Mouse (Mus musculus): Measurements from ENCODE around the gene Mettl23. TPM values are rescaled to one million over a fixed set of nuclear protein-coding genes. Genes with fewer than 3 reads are reported as not detected.
A peak's percentile ranks its signal among the peaks of the same experiment; 100 is the strongest.

Gene Mettl23
- total and polyA plus RNA-seq, 2 experiments from 2014 or later = 63.2 to 77.1 TPM

DNA sequence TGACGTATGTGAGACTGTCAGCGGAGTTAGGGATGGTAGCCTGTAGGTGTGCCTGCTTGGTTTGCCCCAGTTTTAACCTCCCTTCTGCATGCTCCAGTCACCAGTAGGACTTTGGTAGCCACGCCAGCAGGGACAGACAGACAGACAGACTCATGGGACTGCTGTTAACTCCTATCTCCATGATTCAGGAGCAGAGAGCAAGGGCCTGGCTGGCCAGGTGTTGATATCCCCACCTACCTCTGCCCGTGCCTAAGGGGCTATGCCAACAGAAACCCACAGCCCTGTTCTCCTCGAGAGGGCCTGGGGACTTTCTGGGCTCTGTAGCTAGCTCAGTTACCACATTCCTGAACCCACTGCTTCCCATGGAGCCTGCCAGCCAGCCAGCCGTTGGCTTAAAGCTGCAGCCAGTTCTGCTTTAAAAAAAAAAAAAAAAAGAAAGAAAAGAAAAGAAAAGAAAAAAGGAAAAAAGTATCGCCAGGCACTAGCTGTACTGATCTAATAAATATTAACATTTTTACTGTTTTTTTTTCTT is 28.1 kb upstream of the Mettl23 start:
- H3K9me3 ChIP-seq (replicated peaks; ENCODE audit: control insufficient read depth, low read length) = no peaks in the 10 kb centered on the region
- no peak for ATAC-seq (ENCODE audit: insufficient read depth, low read depth)
- H3K27ac ChIP-seq (ENCODE audit: low read depth) = peak overlapping the region; percentile 86
- no peaks in the 10 kb centered on the region for H3K27me3 ChIP-seq (ENCODE audit: control insufficient read depth, insufficient read depth, low read length)
- H3K4me1 ChIP-seq (ENCODE audit: control insufficient read depth, insufficient read depth) = peaks cover 48% of the 10 kb centered on the region
- H3K4me3 ChIP-seq (ENCODE audit: low read depth, low read length) = no peak overlapping the region
- 0 out of 2 replicates have a peak overlapping the region, but pooled peaks have one; percentile 26 for H3K9ac ChIP-seq (replicated peaks; ENCODE audit: low read depth, low read length)
- DNase-seq (ENCODE audit: low spot score) = no peak
- H3K36me3 ChIP-seq (replicated peaks; ENCODE audit: control insufficient read depth, insufficient read depth, low read length) = no peaks in the 10 kb centered on the region
- TF ChIP-seq EP300 (IDR thresholded peaks at IDR 0.05; ENCODE audit: low read depth) = no peak
- TF ChIP-seq CTCF (IDR thresholded peaks at IDR 0.05; ENCODE audit: low read depth) = no peak
- 35% methylated on average over 7 of the region's 7 CpGs for WGBS
- H3K4me2 ChIP-seq (ENCODE audit: low read depth, low read length) = peak overlapping the region; percentile 1; the same call in 1 of the 2 replicates

GRCm38 (mm10) chr11:116816769-116817168 is 26.3 kb upstream of the Mettl23 start:
- 51% methylated on average over 5 of the region's 5 CpGs for WGBS
- H3K9ac ChIP-seq (replicated peaks; ENCODE audit: low read depth, low read length) = no peak overlapping the region
- peak; percentile 63 for DNase-seq (ENCODE audit: low spot score)
- H3K4me2 ChIP-seq (ENCODE audit: low read depth, low read length) = no peak overlapping the region
- peak overlapping the region; percentile 49; the same call in 1 of the 2 replicates for H3K27ac ChIP-seq (ENCODE audit: low read depth)
- TF ChIP-seq CTCF (IDR thresholded peaks at IDR 0.05; ENCODE audit: low read depth) (no peak), EP300 (IDR thresholded peaks at IDR 0.05; ENCODE audit: low read depth) (no peak)
- no peaks in the 10 kb centered on the region for H3K27me3 ChIP-seq (ENCODE audit: control insufficient read depth, insufficient read depth, low read length)
- peaks cover 57% of the 10 kb centered on the region for H3K4me1 ChIP-seq (ENCODE audit: control insufficient read depth, insufficient read depth)
- no peaks in the 10 kb centered on the region for H3K9me3 ChIP-seq (replicated peaks; ENCODE audit: control insufficient read depth, low read length)
- ATAC-seq (ENCODE audit: insufficient read depth, low read depth) = peak; percentile 21; the same call in 1 of the 2 replicates
- no peak overlapping the region for H3K4me3 ChIP-seq (ENCODE audit: low read depth, low read length)
- no peaks in the 10 kb centered on the region for H3K36me3 ChIP-seq (replicated peaks; ENCODE audit: control insufficient read depth, insufficient read depth, low read length)

DNA sequence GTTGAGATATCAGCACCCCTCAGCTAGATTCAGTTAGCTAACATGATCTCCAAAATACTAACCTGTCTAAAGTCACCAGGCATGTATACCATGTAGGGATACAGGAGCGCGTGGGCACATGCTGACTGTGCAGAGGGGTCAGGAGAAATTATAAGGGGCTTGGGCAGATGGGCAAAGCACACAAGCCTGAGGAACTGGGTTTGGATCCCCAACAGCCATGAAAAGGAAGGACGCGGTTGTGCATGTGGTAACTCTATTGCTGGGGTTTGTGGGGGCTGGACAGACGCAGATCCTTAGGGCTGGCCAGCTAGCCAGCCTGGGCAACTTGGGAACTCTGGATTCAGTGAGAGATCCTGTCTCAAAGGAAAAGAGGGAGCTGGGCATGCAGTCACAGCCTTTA is 25.5 kb upstream of the Mettl23 start:
- 90% methylated on average over 5 of the region's 5 CpGs for WGBS
- H3K27me3 ChIP-seq (ENCODE audit: control insufficient read depth, insufficient read depth, low read length) = no peaks in the 10 kb centered on the region
- peaks cover 63% of the 10 kb centered on the region for H3K4me1 ChIP-seq (ENCODE audit: control insufficient read depth, insufficient read depth)
- no peak overlapping the region for H3K9ac ChIP-seq (replicated peaks; ENCODE audit: low read depth, low read length)
- DNase-seq (ENCODE audit: low spot score) (no peak), ATAC-seq (ENCODE audit: insufficient read depth, low read depth) (no peak)
- H3K27ac ChIP-seq (ENCODE audit: low read depth) = peak overlapping the region; percentile 49; the same call in 1 of the 2 replicates
- no peaks in the 10 kb centered on the region for H3K36me3 ChIP-seq (replicated peaks; ENCODE audit: control insufficient read depth, insufficient read depth, low read length)
- no peaks in the 10 kb centered on the region for H3K9me3 ChIP-seq (replicated peaks; ENCODE audit: control insufficient read depth, low read length)
- H3K4me3 ChIP-seq (ENCODE audit: low read depth, low read length) = no peak overlapping the region
- H3K4me2 ChIP-seq (ENCODE audit: low read depth, low read length) = no peak overlapping the region
- no peak for TF ChIP-seq CTCF (IDR thresholded peaks at IDR 0.05; ENCODE audit: low read depth)
- TF ChIP-seq EP300 (IDR thresholded peaks at IDR 0.05; ENCODE audit: low read depth) = no peak

GRCm38 (mm10) chr11:116818722-116819121 is 24.4 kb upstream of the Mettl23 start:
- TF ChIP-seq CTCF (IDR thresholded peaks at IDR 0.05; ENCODE audit: low read depth) = no peak
- no peak for TF ChIP-seq EP300 (IDR thresholded peaks at IDR 0.05; ENCODE audit: low read depth)
- Histone ChIP-seq H3K36me3 (replicated peaks; ENCODE audit: control insufficient read depth, insufficient read depth, low read length) (no peaks in the 10 kb centered on the region), H3K27ac (ENCODE audit: low read depth) (0 out of 2 replicates have a peak overlapping the region, but pooled peaks have one; percentile 81), H3K27me3 (ENCODE audit: control insufficient read depth, insufficient read depth, low read length) (no peaks in the 10 kb centered on the region), H3K4me2 (ENCODE audit: low read depth, low read length) (no peak overlapping the region), H3K9me3 (replicated peaks; ENCODE audit: control insufficient read depth, low read length) (no peaks in the 10 kb centered on the region), H3K4me3 (ENCODE audit: low read depth, low read length) (no peak overlapping the region), H3K4me1 (ENCODE audit: control insufficient read depth, insufficient read depth) (peaks cover 54% of the 10 kb centered on the region), H3K9ac (replicated peaks; ENCODE audit: low read depth, low read length) (no peak overlapping the region)
- DNase-seq (ENCODE audit: low spot score) (no peak), ATAC-seq (ENCODE audit: insufficient read depth, low read depth) (no peak)
- WGBS = 49% methylated on average over 8 of the region's 8 CpGs

DNA sequence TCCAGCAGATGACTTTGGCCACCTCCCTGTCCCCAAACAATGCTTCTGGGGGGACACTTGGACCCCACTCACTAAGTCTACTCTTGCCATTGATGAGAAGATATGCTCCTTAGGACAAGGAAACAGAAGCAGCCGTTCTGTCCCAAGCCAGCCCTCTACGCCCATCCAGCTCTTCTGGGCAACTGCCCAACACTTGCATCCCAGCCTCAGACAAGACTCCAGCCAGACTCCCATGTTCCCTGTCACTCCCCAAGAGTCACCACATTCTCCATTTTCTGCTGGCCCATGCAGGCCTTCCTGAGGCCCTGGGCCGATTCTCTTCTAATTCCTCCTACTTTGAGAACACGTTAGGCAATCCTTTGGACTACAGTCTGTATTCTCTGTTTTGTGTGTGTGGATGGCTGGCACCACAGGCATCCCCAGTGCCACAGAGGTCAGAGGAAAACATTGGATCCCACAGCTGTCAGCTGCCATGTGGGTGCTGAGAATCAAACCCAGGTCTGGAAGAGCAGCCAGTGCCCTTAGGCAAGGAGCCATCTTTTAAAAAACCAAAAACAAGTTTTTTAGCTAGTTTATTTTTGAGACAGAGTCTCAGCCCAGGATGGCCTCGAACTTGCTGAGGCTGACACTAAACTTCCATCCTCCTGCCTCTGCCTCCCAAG is 23.0 kb upstream of the Mettl23 start:
- Histone ChIP-seq H3K36me3 (replicated peaks; ENCODE audit: control insufficient read depth, insufficient read depth, low read length) (no peaks in the 10 kb centered on the region), H3K9ac (replicated peaks; ENCODE audit: low read depth, low read length) (no peak overlapping the region), H3K4me3 (ENCODE audit: low read depth, low read length) (no peak overlapping the region), H3K4me2 (ENCODE audit: low read depth, low read length) (no peak overlapping the region), H3K4me1 (ENCODE audit: control insufficient read depth, insufficient read depth) (peaks cover 41% of the 10 kb centered on the region), H3K9me3 (replicated peaks; ENCODE audit: control insufficient read depth, low read length) (no peaks in the 10 kb centered on the region), H3K27ac (ENCODE audit: low read depth) (peak overlapping the region; percentile 81), H3K27me3 (ENCODE audit: control insufficient read depth, insufficient read depth, low read length) (no peaks in the 10 kb centered on the region)
- TF ChIP-seq EP300 (IDR thresholded peaks at IDR 0.05; ENCODE audit: low read depth) = no peak
- no peak for TF ChIP-seq CTCF (IDR thresholded peaks at IDR 0.05; ENCODE audit: low read depth)
- no peak for ATAC-seq (ENCODE audit: insufficient read depth, low read depth)
- no peak for DNase-seq (ENCODE audit: low spot score)
- WGBS = 59% methylated on average over 5 of the region's 5 CpGs

Measured in heart, postnatal 0 days (tissue).